Mouse (Mus musculus) midbrain, postnatal 0 days (tissue): ENCODE data around the gene Mapk13. TPM values are rescaled to one million over a fixed set of nuclear protein-coding genes. Genes with fewer than 3 reads are reported as not detected.
"Not testable (repeated sequence)": the region's sequence is repeated elsewhere in the genome, so short reads cannot be mapped to it uniquely, and the experiment has no call there.

ENCODE experiments used
- ATAC-seq: fragments of 200-750 bp; cut with Nextera tagmentation; 2 replicates; pipeline ENCODE4 v1.8.0; 2017; ENCODE audit warnings: moderate number of reproducible peaks, mild to moderate bottlenecking, moderate TSS enrichment, moderate library complexity; ENCODE audit not compliant: low FRiP score
- DNase-seq: peaks from one replicate; pipeline ENCODE4 v3.0.0-alpha.2; 2015; ENCODE audit warnings: low spot score
- H3K27ac ChIP-seq: fragments of 300-500 bp; sonication (generic); 2 replicates; pipeline ENCODE4 v1.5.1; 2014; ENCODE audit warnings: low read depth, mild to moderate bottlenecking, low read length, mixed read lengths
- H3K27me3 ChIP-seq: fragments of 300-500 bp; sonication (generic); 2 replicates; pipeline ENCODE4 v1.6.1; 2014; ENCODE audit warnings: low read length, control low read depth, mixed read lengths; ENCODE audit not compliant: insufficient read depth
- H3K36me3 ChIP-seq: fragments of 300-500 bp; sonication (generic); 2 replicates; pipeline ENCODE4 v1.6.1; 2014; ENCODE audit warnings: low read length, control low read depth, mixed read lengths; ENCODE audit not compliant: insufficient read depth
- H3K4me1 ChIP-seq: fragments of 300-500 bp; sonication (generic); 2 replicates; pipeline ENCODE4 v1.6.1; 2014; ENCODE audit warnings: mild to moderate bottlenecking, control low read depth, antibody characterized with exemption, low read length, mixed read lengths; ENCODE audit not compliant: insufficient read depth
- H3K4me2 ChIP-seq: fragments of 300-500 bp; sonication (generic); 2 replicates; pipeline ENCODE4 v1.6.1; 2014; ENCODE audit warnings: low read depth, mild to moderate bottlenecking, low read length, mixed read lengths; ENCODE audit not compliant: poor library complexity, severe bottlenecking
- H3K4me3 ChIP-seq: fragments of 300-500 bp; sonication (generic); 2 replicates; pipeline ENCODE4 v1.5.1; 2014; ENCODE audit warnings: low read depth, mild to moderate bottlenecking, low read length, moderate library complexity
- H3K9ac ChIP-seq: fragments of 300-500 bp; sonication (generic); replicated peaks from 2 replicates; pipeline ENCODE4 v1.6.1; 2014; ENCODE audit warnings: mild to moderate bottlenecking, low read length, moderate library complexity, mixed read lengths; ENCODE audit not compliant: poor library complexity, severe bottlenecking
- H3K9me3 ChIP-seq: fragments of 300-500 bp; sonication (generic); 2 replicates; pipeline ENCODE4 v1.6.1; 2016; ENCODE audit warnings: low read length, control low read depth
- CTCF ChIP-seq: IDR thresholded peaks from 2 replicates; pipeline ENCODE4 v1.5.1; 2016; ENCODE audit warnings: antibody characterized with exemption, mild to moderate bottlenecking
- WGBS: fragments of 180-500 bp; shearing (Covaris S2); extraction: QIAGEN DNeasy Blood & Tissue Kit; methylation state at CpG from one replicate; pipeline ENCODE4 v1.1.7; 2014; 5-methylcytosine and 5-hydroxymethylcytosine counted together
- polyA plus RNA-seq: library from polyadenylated mRNA; unstranded; fragments of >200 nt; fragmentation: Nextera tagmentation; extraction: Ambion mirVana; gene quantifications from 2 replicates; pipeline ENCODE4 v1.2.1, GENCODE M21; 2015
- total RNA-seq: library from RNA; depleted of rRNA; stranded (reverse); fragments of >200 nt; gene quantifications from 2 replicates; pipeline ENCODE4 v1.2.3, GENCODE M21; 2014; rRNA removed

Mapk13 gene
- total RNA-seq (0.66 and 1.5 TPM in 2 replicates), polyA plus RNA-seq (1.0 and 1.1 TPM in 2 replicates)

- H3K36me3 ChIP-seq, result no peaks in the 10 kb centered on the region
- ATAC-seq (no peak), DNase-seq (no peak)
- peak within 1 kb of the TSS; percentile 36 for H3K4me3 ChIP-seq
- peak within 1 kb of the TSS; percentile 9; the same call in 1 of the 2 replicates for H3K9ac ChIP-seq
- H3K4me1 ChIP-seq, result peaks cover 12% of the 10 kb centered on the region
- H3K4me2 ChIP-seq, result peak within 1 kb of the TSS; percentile 71
- H3K27me3 ChIP-seq, result peaks cover 24% of the 10 kb centered on the region
- no peak within 1 kb of the TSS for H3K27ac ChIP-seq
- WGBS, result 1% methylated on average over 50 of the region's 58 CpGs
- H3K9me3 ChIP-seq, result no peaks in the 10 kb centered on the region
- no peak for TF ChIP-seq CTCF
Observed at GRCm38 (mm10) chr17:28769121-28769874, at the start of gene Mapk13. Mapk13 (plus strand) TSS chr17:28769297.

GRCm38 (mm10) chr17:28725783-28726182 is 43.3 kb upstream of the Mapk13 start, which contains the start of gene AC170998.1:
AC170998.1 (plus strand) TSS chr17:28726083.
- H3K27ac ChIP-seq, result no peak within 1 kb of the TSS
- no peak within 1 kb of the TSS for H3K4me2 ChIP-seq
- TF ChIP-seq CTCF, result no peak
- H3K4me1 ChIP-seq, result no peaks in the 10 kb centered on the region
- no peaks in the 10 kb centered on the region for H3K9me3 ChIP-seq
- peaks cover 34% of the 10 kb centered on the region for H3K36me3 ChIP-seq
- H3K4me3 ChIP-seq, result no peak within 1 kb of the TSS
- H3K27me3 ChIP-seq, result no peaks in the 10 kb centered on the region
- ATAC-seq (no peak), DNase-seq (no peak)
- H3K9ac ChIP-seq, result no peak within 1 kb of the TSS
- 93% methylated on average over 4 of the region's 4 CpGs for WGBS

GRCm38 (mm10) chr17:28727511-28727910 is 41.6 kb upstream of the Mapk13 start:
- H3K36me3 ChIP-seq, result peaks cover 45% of the 10 kb centered on the region

GRCm38 (mm10) chr17:28735317-28736105 is 33.6 kb upstream of the Mapk13 start:
- whole genome bisulfite sequencing, result 95% methylated on average over 6 of the region's 6 CpGs
- ATAC-seq (no peak), DNase-seq (no peak)
- no peak overlapping the region for H3K4me2 ChIP-seq
- no peaks in the 10 kb centered on the region for H3K27me3 ChIP-seq
- no peaks in the 10 kb centered on the region for H3K9me3 ChIP-seq
- no peak overlapping the region for H3K4me3 ChIP-seq
- no peaks in the 10 kb centered on the region for H3K4me1 ChIP-seq
- TF ChIP-seq CTCF, result no peak
- peaks cover 28% of the 10 kb centered on the region for H3K36me3 ChIP-seq
- H3K27ac ChIP-seq, result no peak overlapping the region
- no peak overlapping the region for H3K9ac ChIP-seq

More at GRCm38 (mm10) chr17:28727511-28727910, 41.6 kb upstream of the Mapk13 start:
- H3K27me3 ChIP-seq, H3K4me3 ChIP-seq, H3K4me1 ChIP-seq, H3K27ac ChIP-seq, DNase-seq, H3K9me3 ChIP-seq, H3K4me2 ChIP-seq, H3K9ac ChIP-seq, ATAC-seq: not testable (repeated sequence)
- WGBS, result 93% methylated on average over 11 of the region's 11 CpGs

- no peak overlapping the region for H3K9ac ChIP-seq
- H3K36me3 ChIP-seq, result peaks cover 27% of the 10 kb centered on the region
- ATAC-seq (no peak), DNase-seq (no peak)
- no peak overlapping the region for H3K27ac ChIP-seq
- no peaks in the 10 kb centered on the region for H3K9me3 ChIP-seq
- 79% methylated on average over 4 of the region's 4 CpGs for WGBS
- H3K4me1 ChIP-seq, result no peaks in the 10 kb centered on the region
- H3K4me3 ChIP-seq, result no peak overlapping the region
- H3K27me3 ChIP-seq, result no peaks in the 10 kb centered on the region
- H3K4me2 ChIP-seq, result no peak overlapping the region
- TF ChIP-seq CTCF, result no peak
Observed at GRCm38 (mm10) chr17:28736486-28736885, 32.6 kb upstream of the Mapk13 start.

DNA sequence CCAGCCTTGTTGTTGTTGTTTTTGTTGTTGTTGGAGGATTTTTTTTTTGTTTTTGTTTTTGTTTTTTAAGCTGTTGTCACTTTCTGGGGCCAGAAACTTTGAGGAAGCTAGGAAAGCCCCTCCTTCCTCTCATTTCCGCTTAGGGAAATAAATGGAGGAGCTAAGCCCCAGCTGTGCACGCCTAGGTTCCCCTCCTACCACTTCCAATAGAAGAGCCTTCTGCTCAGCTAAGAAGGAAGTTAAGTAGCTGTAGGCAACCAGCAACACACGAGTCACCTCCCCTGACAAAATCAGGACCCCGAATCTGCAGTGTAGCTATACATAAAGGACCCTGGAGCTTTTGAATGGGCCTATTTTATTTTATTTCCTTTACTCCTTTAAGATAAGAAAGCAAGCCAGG is 31.1 kb upstream of the Mapk13 start:
- no peak overlapping the region for H3K9ac ChIP-seq
- H3K4me3 ChIP-seq, result no peak overlapping the region
- DNase-seq (no peak), ATAC-seq (no peak)
- no peak overlapping the region for H3K27ac ChIP-seq
- no peaks in the 10 kb centered on the region for H3K27me3 ChIP-seq
- TF ChIP-seq CTCF, result no peak
- H3K9me3 ChIP-seq, result no peaks in the 10 kb centered on the region
- H3K36me3 ChIP-seq, result peaks cover 29% of the 10 kb centered on the region
- no peaks in the 10 kb centered on the region for H3K4me1 ChIP-seq
- H3K4me2 ChIP-seq, result no peak overlapping the region
- WGBS, result 85% methylated on average over 4 of the region's 4 CpGs
